Mouse (Mus musculus) ES-E14 (cell line): ENCODE results near the gene Hyal2.

Experiments used
- CHD2 ChIP-seq: IDR thresholded peaks from 2 replicates; pipeline ENCODE4 v1.6.1; 2014; ENCODE audit warnings: mild to moderate bottlenecking, low read depth, low read length, inconsistent platforms
- HCFC1 ChIP-seq: IDR thresholded peaks from 2 replicates; pipeline ENCODE4 v1.6.1; 2012; ENCODE audit warnings: low read length, inconsistent platforms, borderline replicate concordance; ENCODE audit not compliant: insufficient read depth
- MAFK ChIP-seq: IDR thresholded peaks from 2 replicates; pipeline ENCODE4 v1.6.1; 2014; ENCODE audit warnings: mild to moderate bottlenecking, low read depth, low read length, inconsistent platforms; ENCODE audit not compliant: insufficient read depth
- ZC3H11A ChIP-seq: IDR thresholded peaks from 2 replicates; pipeline ENCODE4 v1.6.1; 2012; ENCODE audit warnings: low read depth, mild to moderate bottlenecking, inconsistent platforms, low read length, borderline replicate concordance
- ZNF384 ChIP-seq: IDR thresholded peaks from 2 replicates; pipeline ENCODE4 v1.6.1; 2012; ENCODE audit warnings: low read depth, low read length, inconsistent platforms

DNA sequence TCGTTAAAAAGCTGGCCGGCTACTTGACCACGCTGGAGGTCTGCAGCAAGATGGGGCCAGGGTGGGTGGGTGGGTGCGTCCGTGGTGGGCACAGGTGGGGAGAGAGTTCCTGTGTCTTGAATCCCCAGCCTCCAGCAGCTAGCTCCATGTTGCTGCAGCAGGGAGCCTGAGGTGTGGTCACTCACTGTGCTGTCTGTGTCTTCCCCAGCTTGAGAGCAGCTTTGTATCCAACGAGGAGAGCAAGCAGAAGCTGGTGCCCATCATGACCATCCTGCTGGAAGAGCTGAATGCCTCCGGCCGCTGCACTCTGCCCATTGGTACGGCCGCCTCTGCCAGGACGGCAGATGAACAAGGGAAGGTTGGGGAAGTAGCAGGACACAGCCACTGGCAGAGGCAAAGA lies 24.4 kb upstream of the Hyal2 start:
- no peak for TF ChIP-seq ZC3H11A
- no peak for TF ChIP-seq HCFC1
- no peak for TF ChIP-seq CHD2
- TF ChIP-seq MAFK, result no peak
- no peak for TF ChIP-seq ZNF384
